17 mouse cellular contexts compared by ENCODE assay signal in genomic region chr2:28781310-28781709, GRCm38 (mm10). TPM values are rescaled to one million over a fixed set of nuclear protein-coding genes. Genes with fewer than 3 reads are reported as not detected.
DNase-seq lines count a peak whose midpoint lies in the region; ATAC-seq and TF ChIP-seq lines count a peak whose summit lies in the region.
"Had no signal": no experiment of that assay in that cellular context is flagged by ENCODE, and none has a peak within 500 bp of the region (broad histone marks: within the 10 kb centered on the region; RNA-seq: fewer than 3 reads in every experiment).

No protein-coding gene starts in this region.

- no peak overlapping the region for H3K4me2 ChIP-seq in forebrain, embryonic 14.5 days (ENCODE audit: low read length)
- no peak overlapping the region for H3K4me2 ChIP-seq in liver, postnatal 0 days (ENCODE audit: low read depth, low read length)
- H3K4me2 ChIP-seq: heart, embryonic 12.5 days; hindbrain, embryonic 15.5 days had no signal

- no peak overlapping the region for H3K9ac ChIP-seq in forebrain, embryonic 14.5 days (ENCODE audit: low read length)
- no peak overlapping the region for H3K9ac ChIP-seq in liver, postnatal 0 days (replicated peaks)
- H3K9ac ChIP-seq in MEL (ENCODE audit: control insufficient read depth, low read depth, low read length, poor library complexity, severe bottlenecking): no peak overlapping the region
- H3K9ac ChIP-seq: heart, embryonic 12.5 days; hindbrain, embryonic 15.5 days had no signal

- 58% methylated on average over 4 of the region's 4 CpGs for WGBS in forebrain, embryonic 14.5 days
- 86% methylated on average over 4 of the region's 4 CpGs for WGBS in forebrain, embryonic 10.5 days
- 91% methylated on average over 4 of the region's 4 CpGs for WGBS in liver, postnatal 0 days (ENCODE audit: insufficient replicate concordance)

- no peak for TF ChIP-seq POLR2A in MEL (IDR thresholded peaks at IDR 0.05; ENCODE audit: control insufficient read depth in 1 of 2, insufficient read depth in 1 of 2, low read depth in 1 of 2, low read length in 2 of 2, poor library complexity in 1 of 2)

- peak; percentile 38 for DNase-seq in forebrain, embryonic 14.5 days (ENCODE audit: low spot score)
- DNase-seq in forebrain, embryonic 10.5 days (ENCODE audit: extremely low spot score, low spot score): no peak
- DNase-seq in liver, postnatal 0 days: no peak
- DNase-seq in liver (no peak), MEL (ENCODE audit: low read depth, low spot score) (no peak)
- DNase-seq in lung, postnatal 36 days: no peak
- DNase-seq: adrenal gland, adult 2 months; adrenal gland, postnatal 25 days; cerebellum, adult 2 months; cerebellum, postnatal 10 days; gastrocnemius, postnatal 14 days had no signal

- no peaks in the 10 kb centered on the region for H3K79me2 ChIP-seq in MEL (ENCODE audit: control insufficient read depth, insufficient read depth, low read length, poor library complexity)

- H3K4me1 ChIP-seq in forebrain, embryonic 14.5 days (ENCODE audit: control insufficient read depth, insufficient read depth, low read length): peaks cover 3% of the 10 kb centered on the region; the same call in 1 of the 2 replicates
- H3K4me1 ChIP-seq in forebrain, embryonic 10.5 days: peaks cover 26% of the 10 kb centered on the region
- H3K4me1 ChIP-seq in liver, postnatal 0 days (ENCODE audit: insufficient read depth): no peaks in the 10 kb centered on the region
- no peaks in the 10 kb centered on the region for H3K4me1 ChIP-seq in MEL (ENCODE audit: control insufficient read depth in 1 of 2, insufficient read depth in 2 of 2, low read length in 2 of 2)

- TF ChIP-seq EP300 in liver, postnatal 0 days (IDR thresholded peaks at IDR 0.05; ENCODE audit: low read depth): no peak
- no peak for TF ChIP-seq EP300 in MEL (IDR thresholded peaks at IDR 0.05; ENCODE audit: low read depth in 1 of 2, low read length in 2 of 2)

- 0 out of 2 replicates have a peak, but pooled peaks have one; percentile 13 for TF ChIP-seq CTCF in liver, postnatal 0 days (IDR thresholded peaks at IDR 0.05; ENCODE audit: low read depth)
- TF ChIP-seq CTCF in MEL (IDR thresholded peaks at IDR 0.05 in 2 of 3, conservative IDR thresholded peaks at IDR 0.05 in 1 of 3; ENCODE audit: control insufficient read depth in 1 of 3, insufficient read depth in 1 of 3, low read depth in 2 of 3, low read length in 3 of 3, poor library complexity in 1 of 3, severe bottlenecking in 1 of 3): peak in 2 of 3 experiments; percentile 6 to 20; a peak in 2 of 6 replicates

- H3K9me3 ChIP-seq in forebrain, embryonic 14.5 days (replicated peaks; ENCODE audit: control insufficient read depth, low read length): no peaks in the 10 kb centered on the region
- peaks cover 2% of the 10 kb centered on the region; the same call in 1 of the 2 replicates for H3K9me3 ChIP-seq in forebrain, embryonic 10.5 days
- no peaks in the 10 kb centered on the region for H3K9me3 ChIP-seq in liver, postnatal 0 days (ENCODE audit: low read length)
- no peaks in the 10 kb centered on the region for H3K9me3 ChIP-seq in MEL (replicated peaks; ENCODE audit: insufficient read depth, low read length)
- H3K9me3 ChIP-seq: embryonic facial prominence, embryonic 10.5 days; G1E; heart, embryonic 12.5 days; hindbrain, embryonic 15.5 days had no signal

- no peak overlapping the region for H3K27ac ChIP-seq in forebrain, embryonic 14.5 days (ENCODE audit: low read depth, low read length)
- H3K27ac ChIP-seq in forebrain, embryonic 10.5 days: no peak overlapping the region
- no peak overlapping the region for H3K27ac ChIP-seq in liver, postnatal 0 days (ENCODE audit: low read depth)
- no peak overlapping the region for H3K27ac ChIP-seq in MEL (ENCODE audit: control insufficient read depth, low read depth, low read length)
- H3K27ac ChIP-seq: embryonic facial prominence, embryonic 10.5 days; hindbrain, embryonic 10.5 days; hindbrain, embryonic 15.5 days had no signal

- no peak for ATAC-seq in forebrain, embryonic 14.5 days
- no peak for ATAC-seq in liver, postnatal 0 days
- no peak for ATAC-seq in granulocyte monocyte progenitor cell, adult 5-6 weeks (replicated peaks; ENCODE audit: poor library complexity, severe bottlenecking)

- no peak overlapping the region for H3K4me3 ChIP-seq in forebrain, embryonic 14.5 days (ENCODE audit: low read depth, low read length)
- no peak overlapping the region for H3K4me3 ChIP-seq in forebrain, embryonic 10.5 days
- H3K4me3 ChIP-seq in liver, postnatal 0 days (ENCODE audit: low read depth, low read length): no peak overlapping the region
- no peak overlapping the region for H3K4me3 ChIP-seq in MEL (ENCODE audit: control insufficient read depth in 1 of 2, insufficient read depth in 1 of 2, low read depth in 2 of 2, low read length in 2 of 2)
- H3K4me3 ChIP-seq: embryonic facial prominence, embryonic 10.5 days; heart, embryonic 12.5 days; hindbrain, embryonic 10.5 days; hindbrain, embryonic 15.5 days had no signal

- H3K36me3 ChIP-seq in forebrain, embryonic 14.5 days (ENCODE audit: control insufficient read depth, insufficient read depth, low read length): no peaks in the 10 kb centered on the region
- H3K36me3 ChIP-seq in forebrain, embryonic 10.5 days (replicated peaks): no peaks in the 10 kb centered on the region
- H3K36me3 ChIP-seq in liver, postnatal 0 days (replicated peaks; ENCODE audit: insufficient read depth, low read length): no peaks in the 10 kb centered on the region
- H3K36me3 ChIP-seq in MEL (ENCODE audit: control insufficient read depth in 1 of 2, insufficient read depth in 2 of 2, low read length in 2 of 2): no peaks in the 10 kb centered on the region
- H3K36me3 ChIP-seq: embryonic facial prominence, embryonic 10.5 days; G1E; heart, embryonic 12.5 days; hindbrain, embryonic 10.5 days; hindbrain, embryonic 15.5 days had no signal

- peaks cover 59% of the 10 kb centered on the region for H3K27me3 ChIP-seq in forebrain, embryonic 14.5 days (replicated peaks; ENCODE audit: control insufficient read depth, insufficient read depth, low read length)
- H3K27me3 ChIP-seq in forebrain, embryonic 10.5 days (ENCODE audit: poor library complexity, severe bottlenecking): peaks cover 96% of the 10 kb centered on the region
- H3K27me3 ChIP-seq in liver, postnatal 0 days (ENCODE audit: insufficient read depth, low read length): no peaks in the 10 kb centered on the region
- H3K27me3 ChIP-seq in MEL (ENCODE audit: control insufficient read depth in 1 of 2, insufficient read depth in 2 of 2, low read length in 2 of 2): peaks cover 0 to 2% of the 10 kb centered on the region in 2 experiments; a peak in 2 of 4 replicates
- H3K27me3 ChIP-seq: heart, embryonic 12.5 days; hindbrain, embryonic 15.5 days had no signal

- TF ChIP-seq RAD21 in MEL (IDR thresholded peaks at IDR 0.05; ENCODE audit: low read depth, low read length): no peak

TF ChIP-seq in MEL, 35 proteins besides CTCF, POLR2A, EP300 and RAD21:
- TF ChIP-seq ZKSCAN1 (IDR thresholded peaks at IDR 0.05; ENCODE audit: low read depth, low read length) (no peak), MAFK (IDR thresholded peaks at IDR 0.05; ENCODE audit: borderline replicate concordance, low read depth, low read length) (no peak), TAL1 (IDR thresholded peaks at IDR 0.05; ENCODE audit: low read length) (no peak), MAX (IDR thresholded peaks at IDR 0.05; ENCODE audit: low read length) (no peak), GABPA (IDR thresholded peaks at IDR 0.05; ENCODE audit: low read depth, low read length) (no peak), ELF1 (IDR thresholded peaks at IDR 0.05; ENCODE audit: low read depth, low read length) (no peak), E2F4 (IDR thresholded peaks at IDR 0.05; ENCODE audit: borderline replicate concordance, low read depth, low read length) (no peak), POLR2AphosphoS5 (IDR thresholded peaks at IDR 0.05; ENCODE audit: borderline replicate concordance, low read depth, low read length) (no peak), CHD2 (IDR thresholded peaks at IDR 0.05; ENCODE audit: low read length) (no peak), NELFE (IDR thresholded peaks at IDR 0.05; ENCODE audit: low read depth, low read length) (no peak), ZC3H11A (IDR thresholded peaks at IDR 0.05; ENCODE audit: low read depth, low read length) (no peak), ETS1 (IDR thresholded peaks at IDR 0.05; ENCODE audit: low read depth, low read length) (no peak), RCOR1 (IDR thresholded peaks at IDR 0.05; ENCODE audit: low read depth, low read length) (no peak), UBTF (IDR thresholded peaks at IDR 0.05; ENCODE audit: borderline replicate concordance, insufficient read depth, low read depth, low read length) (no peak), ZNF384 (IDR thresholded peaks at IDR 0.05; ENCODE audit: low read depth, low read length) (no peak), USF1 (IDR thresholded peaks at IDR 0.05; ENCODE audit: low read depth, low read length) (no peak)

RNA-seq across cellular contexts. Expression of gene Gtf3c4, which starts 58.9 kb away (rescaled TPM):
- polyA plus RNA-seq in forebrain, embryonic 14.5 days (2014; fragmentation: Nextera tagmentation; extraction: Ambion mirVana): 20.2 and 24.9 TPM in 2 replicates
- polyA plus RNA-seq in forebrain, embryonic 10.5 days (2016; fragmentation: Nextera tagmentation; extraction: Ambion mirVana): 22.7 and 24.4 TPM in 2 replicates
- 3.1 and 3.3 TPM in 2 replicates for polyA plus RNA-seq in liver, postnatal 0 days (2015; fragmentation: Nextera tagmentation; extraction: Ambion mirVana)
- total RNA-seq in MEL (2012; rRNA removed): 34.7 and 37.4 TPM in 2 replicates
- 10 to 100 TPM in 1 of 2 experiments, not detected in 1; 28.3 TPM for polyA plus RNA-seq in MEL (2012; ENCODE audit: insufficient read depth in 1 of 2, insufficient read length in 2 of 2, low read depth in 1 of 2, low replicate concordance in 2 of 2, missing spikeins in 1 of 2)
- total RNA-seq in granulocyte monocyte progenitor cell, adult 5-6 weeks (2014; fragmentation: Nextera tagmentation): 12.9 and 23.3 TPM in 2 replicates
- total RNA-seq in granulocyte monocyte progenitor cell, adult 5-6 weeks (2017): 23.5 and 26.9 TPM in 2 replicates

RNA-seq across cellular contexts. Expression of gene Ddx31, which starts 58.9 kb away (rescaled TPM):
- 13.5 and 15.7 TPM in 2 replicates for polyA plus RNA-seq in forebrain, embryonic 14.5 days (2014; fragmentation: Nextera tagmentation; extraction: Ambion mirVana)
- 20.9 and 22.9 TPM in 2 replicates for polyA plus RNA-seq in forebrain, embryonic 10.5 days (2016; fragmentation: Nextera tagmentation; extraction: Ambion mirVana)
- polyA plus RNA-seq in liver, postnatal 0 days (2015; fragmentation: Nextera tagmentation; extraction: Ambion mirVana): 4.2 and 4.4 TPM in 2 replicates
- 22.8 and 26.0 TPM in 2 replicates for total RNA-seq in MEL (2012; rRNA removed)
- 10 to 100 TPM in 1 of 2 experiments, not detected in 1; 20.9 TPM for polyA plus RNA-seq in MEL (2012; ENCODE audit: insufficient read depth in 1 of 2, insufficient read length in 2 of 2, low read depth in 1 of 2, low replicate concordance in 2 of 2, missing spikeins in 1 of 2)
- 6.5 and 13.7 TPM in 2 replicates for total RNA-seq in granulocyte monocyte progenitor cell, adult 5-6 weeks (2014; fragmentation: Nextera tagmentation)
- 14.1 and 14.5 TPM in 2 replicates for total RNA-seq in granulocyte monocyte progenitor cell, adult 5-6 weeks (2017)
